Mouse (Mus musculus) layer of hippocampus, adult 8-10 months (tissue): Measurements from ENCODE around the gene Kcnip3. TPM values are rescaled to one million over a fixed set of nuclear protein-coding genes. Genes with fewer than 3 reads are reported as not detected.

ENCODE experiments used
- total RNA-seq, 4 experiments: library from RNA; stranded (reverse); gene quantifications; 2 replicates each; pipeline ENCODE4 v1.2.4; 2022

The Kcnip3 gene
- total RNA-seq, 4 experiments from 2014 or later, result 74.3 to 80.1 (median 78.6) TPM

Other genes starting within 250 kb of the Kcnip3 start
- gene Dusp2, start 185.9 kb downstream of the Kcnip3 start, total RNA-seq, result 1 to 10 TPM in 3 of 4 experiments, under 1 TPM in 1; 0.99 to 1.6 (median 1.2) TPM
- not detected for gene Astl, start 183.5 kb downstream of the Kcnip3 start, total RNA-seq
- under 1 TPM in 3 of 4 experiments, not detected in 1; 0.09 to 0.41 (median 0.12) TPM for gene Adra2b, start 158.9 kb downstream of the Kcnip3 start, total RNA-seq
- under 1 TPM in 2 of 4 experiments, not detected in 2; 0.13 to 0.27 TPM for gene Gpat2, start 96.9 kb downstream of the Kcnip3 start, total RNA-seq
- 10 to 100 TPM; 17.9 to 21.1 (median 19.8) TPM for gene Fahd2a, start 77.5 kb downstream of the Kcnip3 start, total RNA-seq
- under 1 TPM in 3 of 4 experiments, not detected in 1; 0.09 to 0.39 (median 0.18) TPM for gene Prom2, start 19.4 kb upstream of the Kcnip3 start, total RNA-seq
- 1 to 10 TPM; 7.1 to 8.6 (median 7.8) TPM for gene Zfp661, start 65.0 kb upstream of the Kcnip3 start, total RNA-seq
- gene Mrps5, start 65.1 kb upstream of the Kcnip3 start, total RNA-seq, result 100 to 1,000 TPM in 2 of 4 experiments, 10 to 100 TPM in 2; 88.6 to 107 (median 96.5) TPM
- 100 to 1,000 TPM in 1 of 4 experiments, 10 to 100 TPM in 3; 85.6 to 103 (median 87.1) TPM for gene Mal, start 134.6 kb upstream of the Kcnip3 start, total RNA-seq
- 1 to 10 TPM in 1 of 4 experiments, under 1 TPM in 3; 0.54 to 1.1 (median 0.86) TPM for gene Mall, start 207.8 kb upstream of the Kcnip3 start, total RNA-seq